Mouse (Mus musculus): ENCODE measurements around the gene Cd274. TPM values are rescaled to one million over a fixed set of nuclear protein-coding genes. Genes with fewer than 3 reads are reported as not detected.

Cd274 gene
- total and polyA plus RNA-seq, 3 experiments = 6.7 to 15.9 (median 7.4) TPM

DNA sequence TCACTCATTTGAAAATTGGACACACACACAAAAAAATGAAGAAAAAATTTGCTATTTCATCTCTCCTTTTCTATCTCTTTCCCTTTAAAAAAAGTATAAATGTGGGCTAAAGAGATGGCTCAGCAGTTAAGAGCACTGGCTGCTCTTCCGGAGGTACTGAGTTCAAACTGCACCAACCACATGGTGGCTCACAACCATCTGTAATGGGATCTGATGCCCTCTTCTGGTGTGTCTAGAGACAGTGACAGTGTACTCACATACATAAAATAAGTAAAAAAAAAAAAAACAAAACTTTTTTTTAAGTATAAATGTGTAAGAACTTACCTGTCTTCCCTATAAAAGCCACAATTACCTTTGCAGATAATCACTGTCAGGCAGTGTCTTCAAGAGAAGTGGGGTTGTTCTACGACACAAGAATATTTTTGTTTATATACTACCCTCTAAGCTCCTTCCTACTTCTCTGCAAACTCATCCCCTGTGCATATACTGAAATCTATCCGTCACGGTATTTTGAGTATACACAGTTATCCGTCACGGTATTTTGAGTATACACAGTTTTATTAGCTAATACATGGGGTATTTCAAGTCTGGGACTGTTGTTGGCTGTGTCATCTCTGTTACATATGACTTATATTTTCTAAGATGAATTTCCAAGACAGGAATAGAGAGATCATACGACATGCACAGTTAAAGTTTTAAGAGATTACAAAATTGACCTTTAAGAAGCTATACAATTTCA lies 3.5 kb downstream of the Cd274 start:
- in situ Hi-C loops (cut with MboI; ENCODE audit: low pct_ligation_motif_present, low pct_unique_long_range_greater_than_20kb, low sequenced_read_pairs) = loop anchor here (5.0 to 25.0 kb wide), 3 partner anchors 122 to 583 kb away; partner anchors contain the start of genes 9930021J03Rik and Ranbp6
- Histone ChIP-seq H3K4me2 (ENCODE audit: insufficient read depth, low read depth, poor library complexity, severe bottlenecking) (peak overlapping the region; percentile 98), H3K79me2 (replicated peaks; ENCODE audit: control insufficient read depth, extremely low read depth, insufficient read depth, poor library complexity, severe bottlenecking) (peaks cover 50% of the 10 kb centered on the region), H3K9ac (ENCODE audit: insufficient read depth, low read depth) (peak overlapping the region; percentile 88), H3K27ac (ENCODE audit: insufficient read depth, low read depth) (peak overlapping the region; percentile 85), H3K4me1 (ENCODE audit: control insufficient read depth in 1 of 2, insufficient read depth in 2 of 2) (peaks cover 12 to 26% of the 10 kb centered on the region in 2 experiments), H3K36me3 (replicated peaks in 1 of 2; ENCODE audit: control insufficient read depth in 1 of 2, insufficient read depth in 1 of 2, low read length in 1 of 2) (peaks cover 6 to 17% of the 10 kb centered on the region in 2 experiments), H3K9me3 (replicated peaks; ENCODE audit: low read length) (no peaks in the 10 kb centered on the region), H3K27me3 (replicated peaks) (no peaks in the 10 kb centered on the region), H3K4me3 (replicated peaks in 1 of 3; ENCODE audit: low read depth in 2 of 3, low read length in 2 of 3, poor library complexity in 1 of 3) (peak overlapping the region; percentile 53 to 71 (median 63))
- DNase-seq (ENCODE audit: extremely low read depth) = no peak
- TF ChIP-seq IRF4 (IDR thresholded peaks at IDR 0.05; ENCODE audit: low read depth, low read length) = no peak
- TF ChIP-seq ZMIZ1 (IDR thresholded peaks at IDR 0.05; ENCODE audit: low read depth, low read length) = no peak
- no peak for TF ChIP-seq PAX5 (IDR thresholded peaks at IDR 0.05; ENCODE audit: low read length)
- TF ChIP-seq MEF2A (IDR thresholded peaks at IDR 0.05; ENCODE audit: borderline replicate concordance, low read depth, low read length) = no peak
- TF ChIP-seq ZKSCAN1 (IDR thresholded peaks at IDR 0.05; ENCODE audit: borderline replicate concordance, low read depth, low read length) = no peak
- TF ChIP-seq ETS1 (conservative IDR thresholded peaks at IDR 0.05; ENCODE audit: low read depth, low read length) = no peak
- no peak for TF ChIP-seq ZC3H11A (IDR thresholded peaks at IDR 0.05; ENCODE audit: low read depth, low read length)
- no peak for TF ChIP-seq E2F4 (IDR thresholded peaks at IDR 0.05; ENCODE audit: insufficient replicate concordance, low read depth, low read length)
- TF ChIP-seq CHD1 (IDR thresholded peaks at IDR 0.05; ENCODE audit: low read depth, low read length) = no peak
- TF ChIP-seq MYC (IDR thresholded peaks at IDR 0.05; ENCODE audit: low read depth, low read length) = peak; percentile 92
- no peak for TF ChIP-seq POLR2AphosphoS2 (IDR thresholded peaks at IDR 0.05; ENCODE audit: low read depth, low read length)
- peak; percentile 24 for TF ChIP-seq RAD21 (IDR thresholded peaks at IDR 0.05; ENCODE audit: low read depth, low read length)
- peak; percentile 29; the same call in 1 of the 2 replicates for TF ChIP-seq SIN3A (IDR thresholded peaks at IDR 0.05; ENCODE audit: low read length)
- TF ChIP-seq KAT2A (IDR thresholded peaks at IDR 0.05; ENCODE audit: insufficient replicate concordance, low read length) = no peak
- TF ChIP-seq ELF1 (IDR thresholded peaks at IDR 0.05; ENCODE audit: low read depth, low read length) = no peak
- TF ChIP-seq TCF12 (IDR thresholded peaks at IDR 0.05; ENCODE audit: low read depth, low read length) = no peak
- no peak for TF ChIP-seq UBTF (IDR thresholded peaks at IDR 0.05; ENCODE audit: low read depth, low read length)
- TF ChIP-seq NELFE (IDR thresholded peaks at IDR 0.05; ENCODE audit: low read depth, low read length) = no peak
- TF ChIP-seq ZNF384 (IDR thresholded peaks at IDR 0.05; ENCODE audit: low read depth, low read length) = peak; percentile 76
- TF ChIP-seq RCOR1 (conservative IDR thresholded peaks at IDR 0.05; ENCODE audit: low read depth, low read length) = no peak
- TF ChIP-seq MAFK (IDR thresholded peaks at IDR 0.05; ENCODE audit: insufficient replicate concordance, low read length) = peak; percentile 60; the same call in 1 of the 2 replicates
- peak; percentile 30 for TF ChIP-seq SMC3 (IDR thresholded peaks at IDR 0.05; ENCODE audit: low read depth, low read length)
- no peak for TF ChIP-seq POLR2A (IDR thresholded peaks at IDR 0.05; ENCODE audit: low read depth, low read length)
- TF ChIP-seq HCFC1 (IDR thresholded peaks at IDR 0.05; ENCODE audit: low read depth, low read length) = no peak
- peak; percentile 27; the same call in 1 of the 2 replicates for TF ChIP-seq MAX (IDR thresholded peaks at IDR 0.05; ENCODE audit: low read length)
- no peak for TF ChIP-seq MXI1 (IDR thresholded peaks at IDR 0.05; ENCODE audit: low read depth, low read length)
- TF ChIP-seq GABPA (IDR thresholded peaks at IDR 0.05; ENCODE audit: insufficient replicate concordance, low read depth, low read length) = no peak
- TF ChIP-seq TBP (conservative IDR thresholded peaks at IDR 0.05; ENCODE audit: low read depth, low read length) = no peak
- TF ChIP-seq JUND (conservative IDR thresholded peaks at IDR 0.05; ENCODE audit: low read depth, low read length) = no peak
- no peak for TF ChIP-seq JUN (IDR thresholded peaks at IDR 0.05; ENCODE audit: insufficient read depth, low read depth, low read length)
- no peak for TF ChIP-seq EP300 (IDR thresholded peaks at IDR 0.05; ENCODE audit: low read length)
- no peak for TF ChIP-seq USF1 (IDR thresholded peaks at IDR 0.05; ENCODE audit: low read depth, low read length)
- TF ChIP-seq USF2 (conservative IDR thresholded peaks at IDR 0.05; ENCODE audit: low read depth, low read length) = no peak
- TF ChIP-seq CHD2 (IDR thresholded peaks at IDR 0.05; ENCODE audit: low read length) = no peak
- TF ChIP-seq NRF1 (IDR thresholded peaks at IDR 0.05; ENCODE audit: low read depth, low read length) = no peak
- TF ChIP-seq CTCF (conservative IDR thresholded peaks at IDR 0.05 in 1 of 2, IDR thresholded peaks at IDR 0.05 in 1 of 2; ENCODE audit: low read depth in 2 of 2, low read length in 2 of 2) = peak in 1 of 2 experiments; percentile 70; a peak in 2 of 4 replicates
- no peak for TF ChIP-seq BHLHE40 (IDR thresholded peaks at IDR 0.05; ENCODE audit: low read depth, low read length)
- no peak for TF ChIP-seq MAZ (IDR thresholded peaks at IDR 0.05; ENCODE audit: low read depth, low read length)
- dilution Hi-C loops (cut with MboI; ENCODE audit: extremely low pct_ligation_motif_present, extremely low pct_unique_long_range_greater_than_20kb, low sequenced_read_pairs) = no loop called here
